Mouse (Mus musculus) stomach, postnatal 0 days (tissue): ENCODE data around the gene Hbq1b.

Experiments
- CTCF ChIP-seq: IDR thresholded peaks from 2 replicates; pipeline ENCODE4 v1.5.1; 2016; ENCODE audit warnings: antibody characterized with exemption, low read depth, mild to moderate bottlenecking, moderate library complexity
- EP300 ChIP-seq: optimal IDR thresholded peaks from 2 replicates; pipeline ENCODE3; 2016; ENCODE audit warnings: antibody characterized with exemption

DNA sequence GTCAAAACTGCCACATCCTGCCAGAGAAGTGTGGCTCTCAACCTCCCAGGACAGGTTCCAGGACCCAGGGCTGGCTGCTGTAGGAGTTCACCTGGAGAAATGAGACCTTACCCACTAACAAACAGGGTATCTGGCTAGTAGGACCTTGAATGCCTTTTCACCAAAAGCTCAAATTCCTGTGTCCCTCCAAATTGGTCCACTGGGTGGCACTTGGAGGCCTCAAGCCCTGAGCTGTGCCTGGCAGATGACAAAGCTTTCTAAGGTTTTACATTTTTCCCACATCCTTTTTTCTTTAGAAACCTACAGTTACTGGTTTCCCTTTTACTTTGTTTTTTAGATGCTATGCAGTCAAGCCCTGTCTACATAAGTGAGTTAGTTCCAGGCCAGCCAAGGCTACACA lies 39.7 kb upstream of the Hbq1b start:
- TF ChIP-seq CTCF (peak; percentile 52), EP300 (no peak)
